Mouse (Mus musculus) frontal cortex, adult (tissue): ENCODE measurements around the gene Nfe2l2.

Experiments used
- ATAC-seq: cut with Nextera tagmentation; 2 replicates; pipeline ENCODE4 v1.9.2; 2017; ENCODE audit warnings: mild to moderate bottlenecking, moderate library complexity, mixed read lengths; ENCODE audit not compliant: low TSS enrichment

Nfe2l2 gene

DNA sequence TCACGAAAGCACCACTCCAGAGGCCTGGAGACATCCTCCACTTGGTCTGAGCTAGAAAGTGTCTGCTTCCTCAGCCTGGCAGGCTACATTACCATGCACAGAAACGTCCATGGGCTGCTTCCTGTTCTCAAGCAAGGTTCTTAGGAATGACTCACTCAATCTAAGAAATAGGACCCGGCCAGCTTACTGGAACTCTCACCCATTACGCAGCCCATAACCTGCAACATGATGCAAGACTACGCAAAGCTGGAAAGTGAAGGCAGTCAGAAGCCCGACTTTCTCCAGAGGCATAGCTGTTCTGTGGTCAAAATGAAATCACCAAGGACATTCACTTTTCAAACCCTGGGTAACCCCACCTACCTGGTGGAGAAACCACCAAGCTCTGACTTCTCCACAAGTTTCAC lies 19.0 kb downstream of the Nfe2l2 start:
- no peak for ATAC-seq

DNA sequence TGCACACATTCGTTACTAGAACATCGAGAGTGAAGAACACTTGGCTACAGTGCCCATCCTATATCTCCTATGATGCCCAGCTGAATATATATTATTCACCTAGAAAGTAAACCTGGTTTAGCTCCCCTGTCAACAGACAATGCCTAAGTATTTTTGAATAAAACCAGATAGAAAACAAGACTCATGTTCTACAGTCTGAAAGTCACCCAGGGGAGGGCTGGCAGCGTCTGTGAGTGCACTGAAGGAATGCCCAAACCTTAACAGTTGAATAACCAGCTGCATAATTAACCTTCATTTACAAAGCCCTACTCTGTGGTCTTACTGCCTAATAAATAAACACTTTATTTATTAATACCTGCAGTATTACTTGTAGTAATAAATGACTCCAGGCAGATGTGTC lies 19.9 kb downstream of the Nfe2l2 start:
- ATAC-seq: no peak

DNA sequence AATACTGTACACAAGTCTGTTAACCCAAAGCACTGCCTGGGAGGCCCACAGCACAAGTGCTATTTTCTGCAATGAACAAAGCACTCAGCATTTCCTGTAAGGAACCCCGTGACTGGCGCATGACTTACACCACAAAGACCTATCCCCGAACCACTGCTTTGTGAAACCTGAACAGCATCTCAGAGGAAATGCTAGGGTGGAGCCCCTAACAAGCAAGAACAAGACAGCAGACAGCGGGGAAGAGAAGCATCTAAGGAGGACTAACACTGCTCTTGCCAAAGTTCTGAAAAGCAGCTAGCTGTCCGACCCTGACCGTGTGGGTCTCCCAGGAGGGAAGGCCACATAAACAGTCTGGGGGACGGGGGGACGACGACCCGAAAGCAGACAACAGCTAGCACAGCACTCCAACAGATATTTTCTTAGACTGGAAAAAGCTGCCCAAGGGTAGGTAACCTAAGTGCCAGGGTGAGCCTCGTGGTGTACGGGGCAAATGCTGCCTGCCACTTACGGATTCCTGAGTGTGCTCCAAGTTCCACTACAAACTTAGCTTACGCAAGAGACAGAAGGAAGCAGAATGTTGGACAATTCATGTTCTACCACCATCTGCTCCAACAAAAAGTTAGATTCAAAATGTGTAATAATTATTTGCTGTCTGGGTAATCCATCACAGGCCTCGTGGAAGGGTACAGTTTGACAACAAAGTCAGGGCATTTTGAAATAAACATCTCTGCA lies 21.3 kb downstream of the Nfe2l2 start:
- ATAC-seq: peak; percentile 16; the same call in 1 of the 2 replicates

DNA sequence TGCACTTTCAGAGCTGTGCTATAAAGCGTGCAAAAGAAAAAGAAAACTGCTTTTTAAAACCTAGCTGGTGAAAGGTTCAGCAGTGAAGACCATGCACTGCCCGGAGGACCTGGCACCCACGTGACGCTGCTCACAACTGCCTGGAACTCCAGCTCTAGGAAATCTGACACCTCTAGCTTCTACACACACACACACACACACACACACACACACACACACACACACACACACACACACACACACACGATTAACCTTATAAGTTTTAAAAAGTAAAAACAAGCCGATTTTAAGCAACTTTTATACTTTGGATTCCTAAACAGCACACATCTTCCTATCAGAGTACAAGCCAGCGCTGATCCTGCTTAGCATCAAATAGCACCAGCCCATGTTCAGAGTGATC lies 23.0 kb downstream of the Nfe2l2 start:
- no peak for ATAC-seq

DNA sequence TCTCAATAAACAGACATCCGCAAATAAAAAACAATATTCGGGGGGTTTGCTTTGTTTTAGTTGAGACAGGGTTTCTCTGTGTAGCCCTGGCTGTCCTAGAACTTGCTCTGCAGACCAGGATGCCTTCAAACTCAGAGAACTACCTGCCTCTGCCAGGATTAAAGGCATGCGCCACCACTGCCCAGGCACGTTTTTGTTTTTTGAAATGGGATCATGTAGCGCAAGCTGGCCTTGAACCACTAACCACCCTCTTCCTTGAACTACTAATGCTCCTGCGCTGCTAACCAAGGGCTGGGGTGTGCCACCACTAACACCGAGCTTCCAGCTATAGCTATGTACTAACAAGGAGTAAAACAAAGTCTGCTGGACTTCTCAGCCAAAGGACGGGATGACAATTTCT lies 24.5 kb downstream of the Nfe2l2 start:
- ATAC-seq: no peak

DNA sequence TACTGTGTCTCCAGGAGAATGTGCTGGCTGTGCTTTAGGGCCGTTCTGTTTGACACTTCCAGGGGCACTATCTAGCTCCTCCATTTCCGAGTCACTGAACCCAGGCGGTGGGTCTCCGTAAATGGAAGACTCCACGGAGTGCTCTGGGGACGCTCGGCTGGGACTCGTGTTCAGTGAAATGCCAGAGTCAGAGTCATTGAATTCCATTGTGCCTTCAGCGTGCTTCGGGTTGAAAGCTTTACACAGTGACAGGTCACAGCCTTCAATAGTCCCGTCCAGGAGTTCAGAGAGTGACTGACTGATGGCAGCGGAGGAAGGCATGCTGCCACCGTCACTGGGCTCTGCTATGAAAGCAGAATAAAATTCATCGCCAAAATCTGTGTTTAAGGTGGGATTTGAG lies 27.9 kb downstream of the Nfe2l2 start:
- no peak for ATAC-seq

DNA sequence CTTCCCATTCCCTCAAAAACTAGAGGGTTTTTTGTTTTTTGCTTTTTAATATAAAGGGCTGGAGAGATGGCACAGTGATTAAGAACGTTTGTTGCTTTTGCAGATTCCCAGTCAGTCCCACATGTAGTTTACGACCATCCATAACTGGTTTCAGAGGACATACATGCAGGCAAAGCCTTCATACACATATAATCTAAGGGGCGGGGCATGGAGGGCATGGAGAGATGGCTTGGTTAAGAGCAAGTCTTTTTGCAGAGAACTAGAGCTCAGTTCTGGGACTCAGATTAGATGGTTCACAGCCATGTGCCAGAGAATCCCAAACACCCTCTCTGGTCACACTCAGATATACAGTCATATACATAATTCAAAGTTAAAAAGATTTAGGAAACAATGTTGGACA lies 31.9 kb downstream of the Nfe2l2 start:
- 0 out of 2 replicates have a peak, but pooled peaks have one; percentile 7 for ATAC-seq

DNA sequence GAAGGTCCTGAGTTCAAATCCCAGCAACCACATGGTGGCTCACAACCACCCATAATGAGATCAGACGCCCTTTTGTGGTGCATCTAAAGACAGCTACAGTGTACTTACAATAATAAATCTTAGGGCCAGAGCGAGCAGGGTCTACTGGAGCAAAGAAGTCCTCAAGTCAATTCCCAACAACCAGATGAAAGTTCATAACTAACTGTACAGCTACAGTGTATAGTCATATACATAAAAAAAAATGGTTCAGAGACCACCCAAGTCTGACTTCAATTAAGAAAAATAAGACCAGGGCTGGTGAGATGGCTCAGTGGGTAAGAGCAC lies 33.1 kb downstream of the Nfe2l2 start:
- ATAC-seq: no peak

DNA sequence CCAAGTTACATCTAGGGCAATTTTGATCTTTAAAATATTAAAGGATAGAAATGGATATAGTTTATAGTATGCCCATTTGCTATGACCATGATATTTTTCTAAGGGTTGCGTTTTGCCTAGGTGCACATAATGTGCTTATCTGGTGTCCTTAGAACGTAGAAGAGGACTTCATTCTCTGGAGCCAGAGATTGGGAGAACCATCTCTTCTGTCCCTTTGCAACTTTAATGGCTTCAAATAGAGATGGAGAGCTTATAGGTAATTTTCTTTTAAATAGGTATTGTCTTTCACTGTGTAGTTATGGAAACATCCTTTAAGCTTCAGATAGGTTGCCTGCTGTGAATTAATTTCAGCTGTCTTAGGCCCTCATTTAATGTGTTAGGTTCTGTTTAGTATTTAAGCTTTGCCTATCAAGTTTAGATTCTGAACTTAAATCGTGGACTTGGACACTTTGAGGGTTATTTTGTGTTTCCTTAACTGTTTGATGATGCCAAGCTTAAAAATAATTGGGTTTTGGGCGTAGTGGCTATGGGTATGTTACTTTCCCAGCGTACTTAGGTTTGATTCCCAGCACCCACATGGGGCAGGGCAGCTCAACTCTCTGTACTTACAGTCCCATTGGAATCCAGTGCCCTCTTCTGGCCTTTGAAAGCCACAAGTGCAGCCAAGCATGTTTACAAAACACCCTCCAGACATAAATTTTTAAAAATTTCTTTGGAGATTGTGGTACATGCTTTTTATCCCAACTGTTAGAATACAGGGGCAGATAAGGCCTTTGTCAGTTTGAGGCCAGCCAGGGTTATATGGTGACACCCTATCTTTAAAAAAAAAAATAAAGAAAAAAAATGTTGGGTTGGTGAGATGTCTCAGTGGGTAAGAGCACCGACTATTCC lies 33.8 kb downstream of the Nfe2l2 start:
- no peak for ATAC-seq

DNA sequence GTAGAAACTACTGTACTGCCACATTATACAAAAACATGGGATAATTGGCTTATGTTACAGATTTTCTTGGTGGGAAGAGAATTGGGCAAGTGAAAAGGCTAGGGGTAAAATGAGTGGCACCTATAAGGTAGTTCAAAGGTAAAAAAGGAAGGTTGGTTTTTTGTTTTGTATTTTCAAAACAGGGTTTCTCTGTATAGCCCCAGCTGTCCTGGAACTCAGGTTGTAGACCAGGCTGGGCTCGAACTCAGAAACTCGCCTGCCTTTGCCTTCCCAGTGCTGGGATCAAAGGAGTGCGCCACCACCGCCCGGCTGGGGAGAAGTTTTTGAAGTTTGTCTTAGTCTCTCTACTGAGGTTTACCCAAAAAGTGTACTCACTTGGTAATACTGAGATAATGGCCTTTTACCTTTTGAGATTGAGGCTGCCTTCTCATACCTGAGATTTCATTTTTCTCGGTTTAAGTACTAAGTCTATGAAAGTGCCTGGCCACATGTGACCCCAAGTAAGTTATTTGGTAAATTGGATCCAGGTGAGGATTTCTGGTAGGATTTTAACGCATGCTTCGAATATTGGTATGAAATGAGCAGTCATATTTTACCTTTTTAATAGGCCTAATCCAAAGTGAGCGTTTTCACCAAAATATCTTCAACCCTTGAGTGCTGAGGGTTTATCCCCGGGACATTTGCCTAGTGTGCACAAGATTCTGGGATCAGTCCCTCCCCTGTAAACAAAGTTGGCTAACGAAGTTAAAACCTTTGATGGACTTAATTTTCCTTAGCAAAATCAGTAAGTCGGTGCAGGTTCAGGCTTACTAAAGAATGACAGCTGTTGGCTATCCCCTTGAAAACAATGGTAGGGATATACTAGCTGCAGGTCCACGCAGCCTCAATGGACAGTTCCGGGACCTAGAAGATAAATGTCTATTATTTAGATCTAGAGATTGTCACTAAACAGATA lies 34.7 kb downstream of the Nfe2l2 start:
- ATAC-seq: no peak

DNA sequence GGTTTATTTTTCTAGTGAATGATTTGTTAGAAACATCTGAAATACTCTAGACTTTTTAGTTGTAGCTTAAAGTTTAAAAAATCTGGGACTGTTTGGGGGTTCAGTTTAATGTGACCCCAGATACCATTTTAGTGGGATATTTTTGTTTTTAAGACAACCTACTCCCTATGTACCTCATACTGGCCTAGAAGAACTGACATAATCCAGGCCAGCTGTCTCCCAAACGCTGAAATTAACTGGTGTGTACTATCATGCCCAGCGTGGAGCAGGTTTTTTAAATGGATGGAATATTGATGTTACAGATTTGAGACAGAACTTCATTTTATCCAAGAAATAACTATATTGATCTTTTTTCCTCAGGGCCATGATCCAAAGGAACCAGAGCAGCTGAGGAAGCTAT lies 43.3 kb downstream of the Nfe2l2 start:
- no peak for ATAC-seq

DNA sequence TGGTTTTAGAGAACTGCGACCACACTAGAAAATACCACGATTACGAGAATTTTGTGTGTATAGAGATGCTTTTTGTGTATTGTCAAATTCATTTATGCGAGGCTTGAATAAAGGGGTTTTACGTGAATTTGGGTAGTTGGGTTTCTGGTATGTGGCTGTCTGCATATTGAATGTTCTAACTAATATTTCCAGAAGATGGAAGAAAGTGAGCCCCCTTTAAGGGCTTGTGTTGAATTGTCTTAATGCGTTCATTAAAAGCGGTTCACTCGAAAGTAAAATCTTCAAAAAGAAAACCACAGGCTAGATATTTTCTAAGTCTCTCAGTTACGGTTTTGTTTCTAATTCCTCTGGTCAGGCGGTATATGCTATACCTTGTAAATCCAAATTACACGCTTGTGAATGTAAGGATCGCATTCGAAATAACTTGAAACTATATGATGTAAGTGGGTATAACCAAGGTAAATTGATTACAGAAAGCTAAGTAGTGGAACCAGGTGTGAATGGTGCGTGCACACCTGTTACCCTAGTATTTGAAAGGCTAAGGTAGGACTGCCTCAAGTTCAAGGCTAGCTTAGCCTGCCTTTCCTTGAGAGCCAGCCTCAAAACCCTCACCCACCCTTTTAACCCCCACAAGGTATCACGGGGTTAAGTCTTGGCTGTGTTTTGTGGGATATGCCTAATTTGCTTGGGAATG lies 44.0 kb downstream of the Nfe2l2 start:
- ATAC-seq: no peak

DNA sequence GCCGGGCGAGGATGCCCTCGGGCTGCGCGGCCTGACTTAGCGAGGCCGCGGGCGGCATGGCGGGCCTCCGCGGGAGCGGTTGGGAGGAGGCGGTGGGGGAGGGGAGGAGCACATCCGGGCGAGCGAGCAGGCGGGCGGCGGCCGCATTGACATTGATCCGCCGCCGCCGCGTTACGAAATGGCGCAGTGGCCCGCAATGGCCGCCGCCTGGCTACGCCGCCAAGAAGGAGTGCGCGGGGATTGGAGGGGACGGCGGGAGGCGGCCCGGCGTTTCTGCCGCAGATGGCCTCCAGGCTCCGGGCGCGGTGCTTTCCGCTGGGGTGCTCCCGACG lies 44.8 kb downstream of the Nfe2l2 start:
- peak; percentile 75 for ATAC-seq

DNA sequence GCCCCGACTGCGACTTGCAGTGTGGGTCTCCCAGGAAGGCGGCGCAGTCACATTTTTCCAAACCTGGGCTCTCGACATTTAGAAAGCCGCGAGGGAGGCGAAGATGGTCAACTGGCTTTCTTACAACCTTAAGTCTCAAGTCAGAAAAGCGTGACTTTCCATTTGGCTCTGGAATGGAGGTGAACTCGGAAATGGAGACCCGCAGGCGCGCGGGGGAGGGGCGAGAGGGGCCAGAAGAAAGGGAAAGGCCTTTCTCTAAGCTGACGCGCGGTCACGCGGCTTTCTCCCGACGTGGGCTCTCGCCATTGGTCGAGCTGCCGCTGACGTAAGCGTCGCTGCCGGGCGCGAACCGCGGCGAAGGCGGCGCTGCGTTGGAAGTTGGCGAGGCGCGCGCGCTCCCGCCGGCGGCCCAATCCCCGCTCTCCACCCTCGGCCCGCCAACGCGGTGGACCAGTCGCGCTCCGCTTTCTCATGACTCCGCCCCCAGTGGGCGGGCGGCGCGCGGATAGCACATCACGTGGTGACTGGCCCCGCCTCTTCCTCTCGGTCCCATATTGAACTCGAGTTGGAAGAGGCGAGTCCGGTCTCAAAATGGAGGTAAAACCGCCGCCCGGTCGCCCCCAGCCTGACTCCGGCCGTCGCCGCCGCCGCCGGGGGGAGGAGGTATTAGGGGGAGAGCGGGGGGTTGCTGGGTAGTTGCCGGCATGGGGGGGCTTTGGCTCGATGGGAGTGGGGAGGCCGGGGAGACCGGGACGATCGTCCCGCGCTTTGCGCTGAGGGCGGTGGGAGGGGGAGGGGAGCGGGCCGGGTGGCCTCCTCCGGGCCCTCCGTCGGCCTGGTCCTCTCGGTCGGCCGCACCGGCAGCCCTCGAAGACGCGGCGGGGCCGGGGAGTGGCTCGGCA lies 45.5 kb downstream of the Nfe2l2 start, which contains the start of gene Hnrnpa3:
TSS of gene Hnrnpa3 (plus strand) at position 535 of the 902 bp plus-strand sequence.
- ATAC-seq: peak; percentile 93

DNA sequence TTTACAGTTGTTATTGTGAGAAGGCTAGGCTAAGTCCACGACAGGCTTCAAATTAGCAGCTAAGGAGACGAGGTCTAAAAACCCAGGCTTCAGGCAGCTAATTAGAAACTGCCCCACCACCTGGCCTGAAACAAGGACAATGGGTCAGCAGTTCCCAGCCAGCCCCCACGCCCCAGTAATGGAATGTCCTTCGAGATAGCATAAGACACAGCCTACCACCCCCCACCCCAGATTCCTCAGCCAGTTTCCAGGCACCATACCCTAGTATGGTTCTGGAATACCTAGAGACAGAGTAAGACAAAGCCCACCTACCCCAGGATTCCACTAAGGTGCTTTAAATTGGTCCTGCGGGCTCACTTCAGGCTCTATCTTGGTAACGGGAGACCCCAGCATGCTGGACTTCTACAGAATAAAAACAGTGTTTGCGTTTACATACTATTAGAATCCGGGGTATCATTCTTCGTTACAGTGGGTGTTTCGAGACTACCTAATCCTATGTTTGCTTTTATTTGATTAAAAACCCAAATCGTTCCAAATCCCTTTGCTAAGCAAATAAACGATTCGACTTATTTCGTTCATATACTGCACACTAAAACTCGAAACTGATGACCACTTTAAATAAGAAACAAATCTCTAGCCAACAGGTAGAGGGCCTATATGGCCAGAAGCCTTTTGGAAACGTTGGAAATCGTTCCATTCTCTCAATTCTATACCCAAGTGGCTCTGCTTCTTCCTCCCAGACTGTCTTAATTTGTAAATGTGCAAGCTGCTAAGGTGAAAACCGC lies 46.3 kb downstream of the Nfe2l2 start:
- no peak for ATAC-seq

DNA sequence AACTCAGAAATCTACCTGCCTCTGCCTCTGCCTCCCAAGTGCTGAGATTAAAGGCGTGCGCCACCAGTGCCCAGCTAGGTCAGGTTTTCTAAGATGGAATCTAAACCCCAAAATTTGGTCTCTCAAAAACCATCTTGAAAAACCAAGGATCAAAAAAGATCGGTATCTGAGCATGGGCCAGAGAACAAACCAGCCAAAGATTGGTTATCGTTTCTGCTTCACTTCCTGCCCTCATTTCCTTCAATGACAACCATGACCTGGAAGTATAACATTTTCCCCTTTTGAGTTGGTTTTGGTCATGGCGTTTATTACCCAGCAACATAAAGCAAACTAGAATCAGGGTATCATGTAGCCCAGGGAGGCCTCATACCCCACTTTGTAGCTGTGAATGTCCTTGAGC lies 47.5 kb downstream of the Nfe2l2 start:
- no peak for ATAC-seq

DNA sequence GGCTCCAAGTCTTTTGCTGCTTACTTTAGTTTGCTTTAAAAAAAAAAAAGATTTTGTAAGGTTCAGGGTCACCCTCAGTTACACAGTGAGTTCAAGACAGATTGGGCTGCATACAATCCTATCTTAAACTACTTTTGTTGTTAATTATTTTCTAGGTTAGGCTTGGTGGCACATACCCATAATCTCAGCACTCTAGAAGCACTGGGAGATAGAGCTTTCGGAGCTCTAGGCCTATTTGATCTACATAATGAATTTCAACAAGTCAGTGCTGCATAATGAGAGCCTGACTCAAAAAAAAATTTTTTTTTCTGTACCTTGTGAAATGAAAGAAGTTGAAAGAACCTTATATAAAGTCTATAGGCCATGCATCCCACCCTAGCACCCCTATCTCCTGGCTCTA lies 49.8 kb downstream of the Nfe2l2 start:
- ATAC-seq: no peak

DNA sequence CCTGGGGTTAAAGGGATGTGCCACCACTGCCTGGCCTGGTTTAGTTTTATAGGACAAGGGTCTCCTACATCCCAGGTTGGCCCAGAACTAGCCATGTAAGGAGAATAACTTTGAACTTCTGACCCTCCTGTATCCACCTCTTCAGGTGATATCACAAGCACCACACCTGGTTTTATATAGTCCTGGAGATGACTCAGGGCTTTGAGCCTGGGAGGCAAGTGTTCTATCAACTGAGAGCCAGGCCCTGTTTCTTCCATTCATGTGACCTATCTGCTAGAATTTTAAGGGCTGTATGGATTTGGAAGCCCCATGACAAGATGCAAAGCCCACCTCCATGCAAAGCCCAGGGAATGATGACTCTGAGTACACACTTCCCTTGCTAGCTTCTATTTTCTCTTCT lies 51.3 kb downstream of the Nfe2l2 start:
- ATAC-seq: no peak

DNA sequence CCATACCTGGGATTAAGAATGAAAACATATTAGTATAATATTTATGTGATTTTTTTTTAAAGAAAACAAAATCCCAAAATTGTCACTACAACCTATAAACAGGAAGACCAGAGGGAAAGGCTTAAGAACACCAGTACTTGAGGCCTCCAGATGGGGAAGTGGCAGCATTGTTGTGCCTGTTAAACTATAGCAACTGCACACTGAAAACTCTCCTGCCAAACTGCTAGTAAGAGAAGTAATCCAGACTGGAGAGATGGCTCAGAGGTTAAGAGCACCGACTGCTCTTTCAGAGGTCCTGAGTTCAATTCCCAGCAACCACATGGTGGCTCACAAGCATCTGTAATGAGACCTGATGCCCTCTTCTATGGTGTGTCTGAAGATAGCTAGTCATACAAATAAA lies 54.0 kb downstream of the Nfe2l2 start:
- no peak for ATAC-seq

DNA sequence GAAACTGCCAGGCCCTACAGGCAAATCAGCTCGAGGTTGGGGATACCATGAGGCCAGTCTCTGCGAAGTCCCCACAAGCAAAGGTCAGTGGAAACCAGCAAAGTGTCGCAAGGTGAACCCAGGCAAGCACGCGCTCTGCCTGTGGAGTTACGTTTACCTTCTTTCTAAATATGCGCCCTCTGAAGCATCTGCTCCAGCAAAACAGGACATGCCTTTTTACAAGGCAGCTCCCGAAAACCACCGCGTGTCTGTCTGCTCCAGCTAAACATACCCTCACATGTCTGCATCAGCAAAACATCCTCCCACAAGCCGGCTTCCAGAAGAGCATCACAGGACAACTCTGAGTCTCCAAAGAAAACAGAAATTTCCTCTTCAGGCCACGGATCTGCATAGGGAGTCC lies 59.2 kb downstream of the Nfe2l2 start:
- ATAC-seq: no peak
